Mouse (Mus musculus) G1E (cell line): ENCODE measurements at regions not wholly inside any gene's neighbourhood (a gene's known extent, or its start where the extent isn't known, plus 50 kb on each side); places are given as distances from the start of the nearest gene placed in this dataset.
A peak's percentile ranks its signal among the peaks of the same experiment; 100 is the strongest.

Experiments
- CTCF ChIP-seq: IDR thresholded peaks from 2 replicates; pipeline ENCODE4 v1.5.1; 2012; ENCODE audit warnings: low read depth, low read length, inconsistent platforms, mixed read lengths
- TAL1 ChIP-seq: conservative IDR thresholded peaks from 2 replicates; pipeline ENCODE4 v1.6.1; 2012; ENCODE audit warnings: low read depth, low read length, inconsistent platforms, mixed read lengths

DNA sequence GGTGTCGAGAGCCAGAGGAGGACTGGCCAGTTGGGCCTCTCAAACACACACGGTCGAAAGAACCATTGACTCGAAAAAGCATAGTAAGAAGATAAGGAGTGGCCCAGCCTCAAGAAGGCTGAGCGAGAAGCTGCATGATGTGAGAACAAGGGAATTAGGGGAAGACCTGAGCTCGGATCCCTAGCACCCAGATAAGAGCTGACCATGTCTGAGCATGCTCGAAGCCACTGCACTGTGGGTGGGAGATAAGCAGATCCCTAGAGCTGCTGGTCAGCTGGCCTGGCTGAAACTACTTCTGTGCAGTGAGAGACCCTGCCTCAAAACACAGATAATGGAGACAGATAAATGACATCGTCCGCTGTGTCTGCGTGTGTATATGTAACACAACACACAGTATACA lies 111.8 kb upstream of the Tmem189 start:
- TF ChIP-seq CTCF: no peak
- TF ChIP-seq TAL1: peak; percentile 51
